Mouse (Mus musculus) CH12.LX (cell line): ENCODE measurements at regions not wholly inside any gene's neighbourhood (a gene's known extent, or its start where the extent isn't known, plus 50 kb on each side); places are given as distances from the start of the nearest gene placed in this dataset.

ENCODE experiments used
- DNase-seq: peaks from one replicate; pipeline ENCODE4 v3.0.0-alpha.2; 2013; ENCODE audit errors: extremely low read depth
- H3K27ac ChIP-seq: 2 replicates; pipeline ENCODE4 v1.5.1; 2012; ENCODE audit warnings: low read depth, mild to moderate bottlenecking, control low read depth, moderate library complexity; ENCODE audit not compliant: insufficient read depth
- H3K27me3 ChIP-seq: replicated peaks from 2 replicates; pipeline ENCODE3; 2012; ENCODE audit warnings: inconsistent platforms
- H3K36me3 ChIP-seq, 2 experiments: replicated peaks in 1 of 2; 2 replicates each; pipeline versions ENCODE3 to v1.6.1; 2012; ENCODE audit warnings: inconsistent platforms in 1 of 2, low read length in 1 of 2, mild to moderate bottlenecking in 1 of 2, mixed read lengths in 1 of 2, moderate library complexity in 1 of 2; ENCODE audit not compliant: control insufficient read depth in 1 of 2, insufficient read depth in 1 of 2
- H3K4me1 ChIP-seq, 2 experiments: 2 replicates each; pipeline ENCODE4 v1.6.1; 2012; ENCODE audit warnings: inconsistent platforms in 1 of 2, moderate library complexity in 1 of 2; ENCODE audit not compliant: insufficient read depth in 2 of 2, control insufficient read depth in 1 of 2
- H3K4me2 ChIP-seq: 2 replicates; pipeline ENCODE4 v1.6.1; 2012; ENCODE audit warnings: low read depth, mild to moderate bottlenecking, control low read depth; ENCODE audit not compliant: poor library complexity, insufficient read depth, severe bottlenecking
- H3K4me3 ChIP-seq, 3 experiments: fragments of 150-350 bp in 1 of 3; sonication (generic) in 1 of 3; replicated peaks in 1 of 3; 2 replicates each; pipeline versions ENCODE3 to v1.5.1; 2011 to 2012; ENCODE audit warnings: low read depth in 2 of 3, low read length in 2 of 3, mild to moderate bottlenecking in 2 of 3, moderate library complexity in 2 of 3, control low read depth in 1 of 3, improper control_type of control experiment in 1 of 3, inconsistent platforms in 1 of 3, mixed read lengths in 1 of 3; ENCODE audit not compliant: poor library complexity in 1 of 3
- H3K79me2 ChIP-seq: replicated peaks from 2 replicates; pipeline ENCODE4 v1.6.1; 2012; ENCODE audit warnings: mild to moderate bottlenecking, moderate library complexity; ENCODE audit not compliant: control insufficient read depth, poor library complexity, insufficient read depth, severe bottlenecking; ENCODE audit errors: extremely low read depth
- H3K9ac ChIP-seq: 2 replicates; pipeline ENCODE4 v1.6.1; 2012; ENCODE audit warnings: low read depth, mild to moderate bottlenecking, control low read depth, moderate library complexity; ENCODE audit not compliant: insufficient read depth
- H3K9me3 ChIP-seq: replicated peaks from 2 replicates; pipeline ENCODE3; 2012; ENCODE audit warnings: low read length, inconsistent platforms, mixed read lengths
- BHLHE40 ChIP-seq: IDR thresholded peaks from 2 replicates; pipeline ENCODE4 v1.6.1; 2011; ENCODE audit warnings: mild to moderate bottlenecking, low read depth, low read length, improper control_type of control experiment
- CHD2 ChIP-seq: IDR thresholded peaks from 2 replicates; pipeline ENCODE4 v1.6.1; 2011; ENCODE audit warnings: low read length, improper control_type of control experiment
- ELF1 ChIP-seq: IDR thresholded peaks from 2 replicates; pipeline ENCODE4 v1.6.1; 2014; ENCODE audit warnings: low read depth, mild to moderate bottlenecking, inconsistent platforms, low read length, improper control_type of control experiment
- EP300 ChIP-seq: IDR thresholded peaks from 2 replicates; pipeline ENCODE4 v1.6.1; 2011; ENCODE audit warnings: low read length, improper control_type of control experiment
- ETS1 ChIP-seq: conservative IDR thresholded peaks from 2 replicates; pipeline ENCODE4 v1.6.1; 2012; ENCODE audit warnings: low read depth, mild to moderate bottlenecking, inconsistent platforms, low read length, improper control_type of control experiment, moderate library complexity
- GABPA ChIP-seq: IDR thresholded peaks from 2 replicates; pipeline ENCODE4 v1.6.1; 2012; ENCODE audit warnings: low read depth, low read length, improper control_type of control experiment, inconsistent platforms; ENCODE audit not compliant: insufficient replicate concordance
- IRF4 ChIP-seq: IDR thresholded peaks from 2 replicates; pipeline ENCODE4 v1.6.1; 2014; ENCODE audit warnings: low read depth, mild to moderate bottlenecking, inconsistent platforms, low read length, improper control_type of control experiment
- JUN ChIP-seq: IDR thresholded peaks from 2 replicates; pipeline ENCODE4 v1.6.1; 2011; ENCODE audit warnings: low read depth, mild to moderate bottlenecking, low read length, improper control_type of control experiment, moderate library complexity; ENCODE audit not compliant: insufficient read depth
- JUND ChIP-seq: conservative IDR thresholded peaks from 2 replicates; pipeline ENCODE4 v1.6.1; 2011; ENCODE audit warnings: low read depth, low read length, improper control_type of control experiment
- KAT2A ChIP-seq: IDR thresholded peaks from 2 replicates; pipeline ENCODE4 v1.6.1; 2012; ENCODE audit warnings: low read length, improper control_type of control experiment, inconsistent platforms; ENCODE audit not compliant: insufficient replicate concordance
- MAFK ChIP-seq: IDR thresholded peaks from 2 replicates; pipeline ENCODE4 v1.6.1; 2011; ENCODE audit warnings: low read length, improper control_type of control experiment; ENCODE audit not compliant: insufficient replicate concordance
- MAX ChIP-seq: IDR thresholded peaks from 2 replicates; pipeline ENCODE4 v1.6.1; 2011; ENCODE audit warnings: low read length, improper control_type of control experiment
- MAZ ChIP-seq: IDR thresholded peaks from 2 replicates; pipeline ENCODE4 v1.6.1; 2012; ENCODE audit warnings: low read depth, mild to moderate bottlenecking, inconsistent platforms, low read length, improper control_type of control experiment, moderate library complexity
- MEF2A ChIP-seq: IDR thresholded peaks from 2 replicates; pipeline ENCODE4 v1.6.1; 2014; ENCODE audit warnings: low read depth, mild to moderate bottlenecking, inconsistent platforms, low read length, improper control_type of control experiment, borderline replicate concordance
- MXI1 ChIP-seq: IDR thresholded peaks from 2 replicates; pipeline ENCODE4 v1.6.1; 2011; ENCODE audit warnings: mild to moderate bottlenecking, low read depth, low read length, improper control_type of control experiment
- MYC ChIP-seq: IDR thresholded peaks from 2 replicates; pipeline ENCODE4 v1.6.1; 2011; ENCODE audit warnings: low read depth, mild to moderate bottlenecking, improper control_type of control experiment, low read length
- RAD21 ChIP-seq: IDR thresholded peaks from 2 replicates; pipeline ENCODE4 v1.6.1; 2011; ENCODE audit warnings: low read depth, mild to moderate bottlenecking, low read length, improper control_type of control experiment, moderate library complexity
- RCOR1 ChIP-seq: conservative IDR thresholded peaks from 2 replicates; pipeline ENCODE4 v1.6.1; 2012; ENCODE audit warnings: low read depth, mild to moderate bottlenecking, inconsistent platforms, low read length, improper control_type of control experiment
- SIN3A ChIP-seq: IDR thresholded peaks from 2 replicates; pipeline ENCODE4 v1.6.1; 2012; ENCODE audit warnings: low read length, improper control_type of control experiment, inconsistent platforms
- TBP ChIP-seq: conservative IDR thresholded peaks from 2 replicates; pipeline ENCODE4 v1.6.1; 2011; ENCODE audit warnings: low read depth, low read length, improper control_type of control experiment
- TCF12 ChIP-seq: IDR thresholded peaks from 2 replicates; pipeline ENCODE4 v1.6.1; 2014; ENCODE audit warnings: low read depth, mild to moderate bottlenecking, inconsistent platforms, low read length, improper control_type of control experiment
- USF1 ChIP-seq: IDR thresholded peaks from 2 replicates; pipeline ENCODE4 v1.6.1; 2014; ENCODE audit warnings: low read depth, mild to moderate bottlenecking, inconsistent platforms, low read length, improper control_type of control experiment
- USF2 ChIP-seq: conservative IDR thresholded peaks from 2 replicates; pipeline ENCODE4 v1.6.1; 2011; ENCODE audit warnings: low read depth, low read length, improper control_type of control experiment
- ZC3H11A ChIP-seq: IDR thresholded peaks from 2 replicates; pipeline ENCODE4 v1.6.1; 2012; ENCODE audit warnings: low read depth, mild to moderate bottlenecking, inconsistent platforms, low read length, improper control_type of control experiment
- ZKSCAN1 ChIP-seq: IDR thresholded peaks from 2 replicates; pipeline ENCODE4 v1.6.1; 2012; ENCODE audit warnings: low read depth, inconsistent platforms, low read length, improper control_type of control experiment, borderline replicate concordance
- ZMIZ1 ChIP-seq: IDR thresholded peaks from 2 replicates; pipeline ENCODE4 v1.6.1; 2012; ENCODE audit warnings: low read depth, mild to moderate bottlenecking, inconsistent platforms, low read length, improper control_type of control experiment
- ZNF384 ChIP-seq: IDR thresholded peaks from 2 replicates; pipeline ENCODE4 v1.6.1; 2012; ENCODE audit warnings: low read depth, low read length, improper control_type of control experiment, inconsistent platforms
- dilution Hi-C: fragments of 300-500 bp; cut with MboI; formaldehyde crosslinking; loops from 2 replicates; pipeline ENCODE4 v1.14.3; 2020; ENCODE audit warnings: low sequenced_read_pairs; ENCODE audit not compliant: extremely low pct_unique_long_range_greater_than_20kb, extremely low pct_ligation_motif_present
- in situ Hi-C: fragments of 300-500 bp; cut with MboI; formaldehyde crosslinking; loops from 3 replicates; pipeline ENCODE4 v1.14.3; 2019; ENCODE audit warnings: low sequenced_read_pairs, low pct_ligation_motif_present, low pct_unique_long_range_greater_than_20kb, mixed read lengths

- no peaks in the 10 kb centered on the region for H3K27me3 ChIP-seq
- peak overlapping the region; percentile 22; the same call in 1 of the 2 replicates for H3K9ac ChIP-seq
- dilution Hi-C loops (no loop called here), in situ Hi-C loops (loop anchor here (5.0 kb wide), 1 partner anchor 34 kb away; no protein-coding TSS in a partner anchor)
- no peaks in the 10 kb centered on the region for H3K36me3 ChIP-seq
- peak overlapping the region; percentile 67 for H3K27ac ChIP-seq
- peak; percentile 73 for DNase-seq
- peak overlapping the region; percentile 40; the same call in 1 of the 2 replicates for H3K4me2 ChIP-seq
- H3K9me3 ChIP-seq = peaks cover 5% of the 10 kb centered on the region
- 0 out of 2 replicates have a peak, but pooled peaks have one; percentile 36 for TF ChIP-seq MAZ
- peak; percentile 94 for TF ChIP-seq JUND
- TF ChIP-seq MEF2A = peak; percentile 64
- TF ChIP-seq BHLHE40 = peak; percentile 90
- TF ChIP-seq JUN = peak; percentile 96
- TF ChIP-seq EP300 = peak; percentile 97
- no peak for TF ChIP-seq TBP
- peak; percentile 41; the same call in 1 of the 2 replicates for TF ChIP-seq SIN3A
- TF ChIP-seq CHD2 = no peak
- peak; percentile 44; the same call in 1 of the 2 replicates for TF ChIP-seq MXI1
- peak; percentile 73 for TF ChIP-seq MAFK
- peak; percentile 78 for TF ChIP-seq MYC
- peak; percentile 90 for TF ChIP-seq ETS1
- peak; percentile 66; the same call in 1 of the 2 replicates for TF ChIP-seq MAX
- peak; percentile 72 for TF ChIP-seq TCF12
- no peak for TF ChIP-seq USF1
- TF ChIP-seq IRF4 = peak; percentile 94
- TF ChIP-seq RCOR1 = peak; percentile 71
- no peak for TF ChIP-seq ZMIZ1
- TF ChIP-seq ZNF384 = peak; percentile 80
- H3K79me2 ChIP-seq = no peaks in the 10 kb centered on the region
- peaks cover 4 to 39% of the 10 kb centered on the region in 2 experiments; a peak in 3 of 4 replicates for H3K4me1 ChIP-seq
- H3K4me3 ChIP-seq = no peak overlapping the region
Observed at GRCm38 (mm10) chr10:21226210-21226609, 65.4 kb upstream of the Myb start.

DNA sequence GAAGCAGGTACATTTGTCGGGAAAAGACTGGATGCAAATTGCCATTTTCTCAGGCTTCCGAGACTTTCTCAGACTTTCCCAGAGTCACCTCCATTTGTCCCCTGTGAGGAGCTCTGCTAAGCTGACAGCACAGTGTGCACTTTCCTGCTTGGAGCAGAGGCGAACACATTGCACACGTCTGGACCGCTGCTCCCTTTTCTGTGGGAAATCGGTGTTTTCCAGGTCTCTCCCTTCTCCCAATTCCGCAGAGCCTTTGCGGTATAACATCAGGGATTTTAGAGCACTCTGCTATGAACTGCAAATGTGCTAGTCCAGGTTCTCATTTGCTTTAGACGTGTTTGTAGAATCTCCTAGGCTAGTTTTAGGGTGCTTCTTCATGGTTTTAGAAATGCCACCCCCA is 67.0 kb upstream of the Myb start:
- Histone ChIP-seq H3K27ac (no peak overlapping the region), H3K9ac (no peak overlapping the region), H3K79me2 (no peaks in the 10 kb centered on the region), H3K27me3 (no peaks in the 10 kb centered on the region), H3K4me3 (no peak overlapping the region), H3K9me3 (peaks cover 5% of the 10 kb centered on the region), H3K4me1 (peaks cover 4 to 43% of the 10 kb centered on the region in 2 experiments; a peak in 3 of 4 replicates), H3K36me3 (no peaks in the 10 kb centered on the region), H3K4me2 (no peak overlapping the region)
- dilution Hi-C loops = no loop called here
- in situ Hi-C loops = loop anchor here (5.0 kb wide), 1 partner anchor 35 kb away; no protein-coding TSS in a partner anchor
- DNase-seq = no peak
- TF ChIP-seq ZC3H11A (no peak), RCOR1 (no peak), ELF1 (no peak), RAD21 (no peak), USF2 (no peak), GABPA (no peak), ZKSCAN1 (no peak), MAFK (no peak), KAT2A (no peak)
